Mouse (Mus musculus): Measurements from ENCODE around the gene Avpr1a. TPM values are rescaled to one million over a fixed set of nuclear protein-coding genes. Genes with fewer than 3 reads are reported as not detected.

The Avpr1a gene
- under 1 TPM; 0.39 to 0.69 TPM for total RNA-seq (2021)
- long read RNA-seq, experiment 1: 0 reads
- long read RNA-seq, experiment 2: 0 reads

DNA sequence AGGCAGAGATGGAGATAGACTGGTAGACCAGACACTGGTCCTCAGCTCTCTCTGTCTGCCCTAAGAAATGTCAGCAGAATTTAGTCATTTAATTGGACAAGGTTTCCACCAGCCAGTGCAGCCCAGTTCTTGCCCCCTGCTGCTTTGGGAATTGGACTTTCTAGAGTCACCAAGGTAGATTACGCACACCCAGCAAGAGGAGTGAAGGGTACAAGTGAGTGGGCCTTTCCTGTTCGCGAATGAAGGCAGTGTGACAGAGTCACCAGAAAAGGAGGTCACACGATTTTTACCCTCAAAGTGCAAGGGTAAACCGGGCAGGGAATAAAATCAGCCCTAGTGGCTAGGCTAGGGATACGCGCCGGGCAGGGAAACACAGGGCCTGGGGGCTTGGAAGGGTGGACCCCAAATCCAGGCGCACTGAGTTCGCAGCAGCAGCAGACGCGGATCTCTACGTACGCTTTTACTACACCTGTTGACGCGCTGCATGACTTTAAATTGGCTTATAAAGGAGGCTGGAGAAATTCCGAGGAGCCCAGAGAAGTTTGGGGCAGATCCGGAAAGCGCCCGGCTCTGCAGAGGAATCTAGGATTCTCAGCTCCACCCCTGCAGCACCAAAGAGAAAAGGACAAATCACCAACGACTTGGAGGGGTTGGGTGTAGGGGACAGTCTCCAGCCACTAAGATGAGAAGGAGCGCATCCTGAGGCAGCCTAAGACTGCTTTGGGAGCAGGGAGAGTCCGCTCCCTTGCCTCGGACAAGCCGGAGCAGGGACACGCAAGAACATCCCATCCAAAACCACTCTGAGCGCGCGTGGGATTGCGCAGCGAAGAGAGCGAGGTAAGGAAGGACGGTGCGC is at the start of gene Avpr1a:
Gene Avpr1a (plus strand): TSS at position 639 of the 856 bp plus-strand sequence.
- DNase-seq: peak in 1 of 2 experiments; percentile 13
- intact Hi-C loops (cut with DNase I): loop anchor here (5.0 to 10.0 kb wide), 3 partner anchors 79 to 346 kb away; no protein-coding TSS in a partner anchor

DNA sequence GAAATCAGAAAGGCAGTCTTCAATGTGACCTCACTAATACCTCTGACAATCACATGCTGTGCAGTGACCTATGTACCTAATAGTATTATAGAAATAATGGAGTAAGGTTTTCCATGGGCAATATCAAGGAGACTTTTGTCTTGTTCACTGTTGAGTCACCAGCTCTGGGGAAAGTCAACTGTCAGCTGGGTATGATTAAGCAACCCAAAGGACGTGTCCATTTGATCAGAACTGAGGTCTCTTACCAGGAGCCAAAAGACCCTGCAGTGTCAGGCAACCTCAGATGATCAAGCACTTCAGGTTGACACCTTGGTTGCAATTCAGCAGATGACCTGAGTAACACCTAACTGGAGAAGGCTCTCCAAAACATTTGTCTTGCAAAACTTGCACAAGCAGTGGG is 46.0 kb upstream of the Avpr1a start:
- DNase-seq: no peak
- intact Hi-C loops (cut with DNase I): no loop called here

DNA sequence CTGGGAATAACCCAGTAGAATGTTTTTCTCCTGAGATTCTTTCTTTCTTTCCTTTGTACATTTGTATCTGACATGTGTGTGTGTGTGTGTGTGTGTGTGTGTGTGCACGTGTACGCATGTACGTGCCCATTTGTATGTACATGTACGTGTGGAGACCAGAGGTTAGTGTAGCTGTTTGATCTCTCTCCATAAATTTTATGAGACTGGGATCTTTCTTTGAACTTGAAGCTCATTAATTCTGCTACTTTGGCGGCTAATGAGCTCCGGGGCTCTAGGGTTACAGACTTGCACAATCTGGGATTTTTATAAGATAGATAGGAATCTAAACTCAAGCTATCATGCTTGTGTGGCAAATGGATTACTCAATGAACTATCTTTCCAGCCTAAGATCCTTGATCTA is 42.0 kb upstream of the Avpr1a start:
- intact Hi-C loops (cut with DNase I): no loop called here
- DNase-seq: no peak

DNA sequence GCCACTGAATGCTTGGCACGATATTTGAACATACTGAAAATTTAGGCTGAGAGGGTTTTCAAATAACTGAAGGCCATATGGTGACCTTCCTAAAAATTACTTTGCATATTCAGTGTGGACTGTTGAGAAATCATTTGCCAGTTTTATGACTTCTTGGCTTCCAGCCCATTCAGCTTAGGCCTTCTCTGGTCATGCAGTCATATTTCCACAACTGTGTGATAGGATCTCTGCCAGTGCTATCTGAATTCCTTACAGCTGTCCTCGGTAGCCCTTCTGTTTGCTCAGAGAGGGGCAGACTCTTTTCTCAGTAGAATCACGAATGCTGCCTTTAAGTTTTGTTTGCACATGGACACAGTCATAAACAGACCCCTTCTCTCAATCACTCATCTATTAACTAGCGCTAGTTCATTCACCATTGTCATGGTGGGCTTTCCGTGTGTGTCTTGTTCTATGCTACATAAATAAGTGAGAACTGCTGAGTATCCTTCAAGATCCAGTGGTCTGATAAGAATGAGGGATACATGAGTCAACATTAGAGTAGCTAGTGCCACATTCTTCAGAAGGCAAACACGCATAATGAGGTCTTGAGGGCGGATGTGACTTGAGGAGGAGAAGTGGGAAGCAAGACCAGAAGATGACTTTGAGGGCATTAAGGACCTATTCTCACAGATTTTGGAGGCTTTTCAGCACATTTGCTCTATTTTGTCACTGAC is 39.4 kb upstream of the Avpr1a start:
- intact Hi-C loops (cut with DNase I): no loop called here
- DNase-seq: no peak

DNA sequence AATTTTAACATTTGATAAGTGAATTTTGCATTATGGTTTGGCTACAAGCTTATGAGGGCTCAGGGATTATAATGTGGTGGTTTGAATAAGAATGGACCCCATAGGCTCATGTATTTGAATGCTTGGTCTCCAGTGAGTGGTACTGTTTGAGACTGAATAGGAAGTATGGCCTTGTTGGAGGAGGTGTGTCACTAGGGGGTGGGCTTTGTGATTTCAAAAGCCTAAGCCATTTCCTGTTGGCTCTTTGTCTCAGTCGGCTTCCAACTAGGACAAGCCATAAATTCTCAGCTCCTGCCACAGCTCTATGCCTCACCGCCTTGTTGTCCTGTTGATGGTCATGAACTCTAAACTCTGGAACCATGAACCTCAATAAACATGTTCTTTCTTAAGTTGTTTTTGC is 37.5 kb upstream of the Avpr1a start:
- no peak for DNase-seq
- intact Hi-C loops (cut with DNase I): no loop called here

DNA sequence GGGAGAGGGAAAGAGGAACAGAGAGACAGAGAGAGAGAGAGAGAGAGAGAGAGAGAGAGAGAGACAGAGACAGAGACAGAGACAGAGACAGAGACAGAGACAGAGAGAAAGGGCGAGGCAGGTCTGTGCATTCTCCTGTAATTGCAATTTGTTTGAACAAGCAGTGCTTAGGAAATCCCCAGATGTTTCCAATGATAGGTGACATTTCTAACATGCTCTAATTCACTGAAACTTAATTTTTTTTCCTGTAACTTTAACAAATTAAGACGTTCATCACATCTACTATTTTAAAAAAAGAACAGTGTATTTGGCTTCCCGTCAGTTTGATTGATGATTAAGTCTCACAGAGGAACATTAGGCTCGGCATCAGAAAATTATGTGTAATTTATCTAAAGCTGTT is 15.6 kb upstream of the Avpr1a start:
- no peak for DNase-seq
- intact Hi-C loops (cut with DNase I): no loop called here

DNA sequence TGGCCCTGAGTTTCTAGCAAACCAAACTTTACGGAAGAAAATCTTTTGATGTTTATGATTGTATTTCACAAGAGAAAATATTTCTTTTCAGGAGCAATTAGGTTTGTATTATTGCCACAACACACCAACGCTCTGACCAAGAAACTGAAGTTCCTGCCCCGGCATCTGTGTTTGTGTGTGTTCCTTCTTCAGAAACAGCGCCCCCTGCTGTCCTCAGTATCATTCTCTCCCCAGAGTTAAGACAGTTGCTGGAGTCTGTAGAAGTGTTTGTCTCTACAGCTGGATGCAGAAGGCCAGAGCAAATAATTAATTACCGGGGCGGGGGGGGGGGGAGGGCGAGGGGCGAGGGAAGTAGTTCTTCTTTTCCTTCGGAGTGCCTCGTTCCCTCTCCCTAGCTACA is 1.0 kb upstream of the Avpr1a start:
- intact Hi-C loops (cut with DNase I): loop anchor here (5.0 to 10.0 kb wide), 3 partner anchors 80 to 345 kb away; no protein-coding TSS in a partner anchor
- DNase-seq: peak; percentile 28 to 53

DNA sequence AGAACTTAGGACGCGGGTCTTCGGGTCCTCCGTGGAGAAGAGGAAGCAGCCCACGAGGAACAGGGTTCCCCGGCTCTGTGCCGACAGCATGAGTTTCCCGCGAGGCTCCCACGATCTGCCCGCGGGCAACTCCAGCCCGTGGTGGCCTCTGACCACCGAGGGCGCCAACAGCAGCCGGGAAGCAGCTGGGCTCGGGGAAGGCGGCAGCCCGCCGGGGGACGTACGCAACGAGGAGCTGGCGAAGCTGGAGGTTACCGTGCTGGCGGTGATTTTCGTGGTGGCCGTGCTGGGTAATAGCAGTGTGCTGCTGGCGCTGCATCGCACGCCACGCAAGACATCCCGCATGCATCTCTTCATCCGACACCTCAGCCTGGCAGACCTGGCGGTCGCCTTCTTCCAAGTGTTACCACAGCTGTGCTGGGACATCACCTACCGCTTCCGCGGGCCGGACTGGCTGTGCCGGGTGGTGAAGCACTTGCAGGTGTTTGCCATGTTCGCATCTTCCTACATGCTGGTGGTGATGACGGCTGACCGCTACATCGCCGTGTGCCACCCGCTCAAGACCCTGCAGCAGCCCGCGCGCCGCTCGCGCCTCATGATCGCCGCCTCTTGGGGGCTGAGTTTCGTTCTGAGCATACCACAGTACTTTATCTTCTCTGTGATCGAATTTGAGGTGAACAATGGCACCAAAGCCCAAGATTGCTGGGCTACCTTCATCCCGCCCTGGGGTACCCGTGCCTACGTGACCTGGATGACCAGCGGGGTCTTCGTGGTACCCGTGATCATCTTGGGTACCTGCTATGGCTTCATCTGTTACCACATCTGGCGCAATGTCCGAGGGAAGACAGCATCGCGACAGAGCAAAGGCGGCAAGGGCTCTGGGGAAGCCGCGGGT is 665 bp downstream of the Avpr1a start:
- DNase-seq: peak in 1 of 2 experiments; percentile 22
- intact Hi-C loops (cut with DNase I): loop anchor here (5.0 to 10.0 kb wide), 3 partner anchors 78 to 347 kb away; no protein-coding TSS in a partner anchor

DNA sequence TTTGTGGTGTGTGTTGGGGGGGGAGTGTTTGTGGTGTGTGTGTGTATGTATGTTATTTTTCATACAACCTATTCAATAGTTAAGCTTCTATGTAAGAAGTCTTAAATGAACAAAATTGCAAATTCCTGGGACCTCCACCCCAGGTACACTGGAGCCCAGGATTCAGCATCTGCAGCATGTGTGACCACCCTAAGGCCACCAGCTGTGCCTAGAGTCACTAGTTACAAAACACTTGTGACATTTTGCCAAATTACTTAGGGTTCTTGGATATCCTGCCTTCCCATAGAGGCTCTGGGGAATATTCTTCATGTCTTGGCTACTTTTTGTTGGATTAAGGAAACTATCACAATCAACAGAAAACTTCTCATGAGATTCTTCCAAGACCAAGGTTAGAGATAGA is 1.6 kb downstream of the Avpr1a start:
- intact Hi-C loops (cut with DNase I): loop anchor here (5.0 to 10.0 kb wide), 3 partner anchors 77 to 348 kb away; no protein-coding TSS in a partner anchor
- no peak for DNase-seq

DNA sequence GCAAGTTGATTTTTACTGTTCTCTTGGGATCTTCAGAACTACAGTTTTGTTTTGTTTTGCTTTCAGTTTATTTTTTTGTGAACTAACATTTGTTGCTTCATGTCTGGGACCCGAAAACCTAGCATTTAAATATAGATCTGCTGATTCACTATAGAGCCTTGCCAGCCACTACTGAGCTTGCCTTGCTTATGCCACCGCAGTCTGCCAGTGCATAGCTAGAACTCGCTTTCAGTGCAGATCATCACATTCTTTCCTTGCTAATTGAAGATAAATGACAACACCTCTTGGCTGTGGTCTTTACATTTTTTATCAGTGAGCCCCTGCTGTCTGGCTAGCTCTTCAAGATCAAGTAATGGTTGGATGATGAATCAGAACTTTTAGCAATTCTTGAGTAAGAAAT is 5.2 kb downstream of the Avpr1a start:
- intact Hi-C loops (cut with DNase I): no loop called here
- DNase-seq: no peak

DNA sequence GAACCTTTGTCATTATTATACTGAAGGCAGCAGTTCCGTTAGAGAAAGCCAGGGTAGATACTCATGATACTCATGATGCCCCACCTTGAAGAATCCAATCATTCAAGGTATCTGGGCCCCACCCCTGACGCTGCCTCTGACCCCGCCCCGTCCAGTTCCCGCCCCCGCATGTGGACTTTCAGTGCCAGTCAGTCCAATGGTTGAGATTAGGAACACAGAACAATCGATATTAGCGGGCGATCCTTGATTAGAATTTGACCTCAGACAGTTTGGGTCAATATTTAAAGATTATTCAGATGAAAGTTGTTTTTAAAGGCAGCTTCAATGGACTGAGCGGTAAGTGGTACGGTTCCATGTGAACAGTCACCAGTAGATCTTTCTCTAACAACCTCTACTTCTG is 7.5 kb downstream of the Avpr1a start:
- no peak for DNase-seq
- intact Hi-C loops (cut with DNase I): no loop called here

DNA sequence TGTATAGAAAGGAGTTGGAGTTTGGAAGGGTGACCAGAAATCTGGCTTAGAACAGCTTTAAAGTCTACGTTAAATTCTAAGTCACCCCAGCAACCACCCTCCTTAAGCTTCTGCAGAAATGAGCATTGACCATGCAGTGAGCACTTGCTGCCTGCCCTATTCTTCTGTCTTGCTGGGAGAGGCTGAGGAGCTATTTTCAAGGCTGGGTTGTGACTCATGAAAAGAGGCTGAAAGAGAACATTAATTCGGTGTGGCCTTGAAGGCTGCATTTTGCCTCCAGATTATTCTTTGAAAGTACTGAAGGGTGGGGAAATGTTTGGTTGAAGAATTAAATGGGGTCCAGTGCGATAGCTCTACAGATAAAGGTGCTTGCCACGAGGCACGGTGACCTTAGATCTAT is 28.5 kb downstream of the Avpr1a start:
- no peak for DNase-seq
- intact Hi-C loops (cut with DNase I): no loop called here

DNA sequence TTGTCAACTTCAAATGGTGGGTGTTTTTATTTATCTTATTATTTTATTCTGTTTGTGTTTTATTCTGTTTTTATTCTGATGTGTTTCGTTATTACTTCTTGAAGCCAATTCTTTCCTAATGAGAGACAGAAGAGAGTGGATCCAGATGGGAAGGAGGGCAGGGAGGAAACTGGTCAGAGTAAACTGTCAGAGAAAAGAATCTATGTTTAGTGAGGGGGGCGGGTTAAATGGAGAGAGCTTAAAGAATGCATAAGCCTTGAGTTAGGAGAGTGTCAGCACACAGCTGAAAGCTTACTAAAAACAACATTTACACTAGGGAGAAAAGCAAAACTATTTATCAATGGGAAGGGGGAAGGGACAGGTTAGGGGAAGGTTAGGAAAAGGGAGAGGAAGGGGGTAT is 50.3 kb downstream of the Avpr1a start:
- no peak for DNase-seq
- intact Hi-C loops (cut with DNase I): no loop called here

DNA sequence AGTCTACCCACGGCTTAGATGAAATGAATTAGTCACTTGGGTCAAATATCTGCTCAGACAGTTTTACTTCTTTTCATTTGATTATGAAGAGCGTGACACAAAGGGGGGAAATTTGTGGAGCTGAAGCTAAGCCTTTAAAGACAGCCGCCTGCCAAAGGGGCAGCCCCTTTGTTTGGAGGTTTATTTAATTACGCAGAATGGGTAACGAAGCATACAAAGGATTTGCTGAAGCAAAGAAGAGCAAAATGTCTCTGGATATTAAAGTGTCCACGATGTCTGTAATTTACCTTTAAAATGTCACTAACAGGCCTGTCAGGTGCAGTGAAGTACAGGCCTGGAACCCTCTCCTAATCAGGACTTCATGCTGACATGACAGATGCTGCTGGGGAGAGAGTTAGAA is 51.0 kb downstream of the Avpr1a start:
- intact Hi-C loops (cut with DNase I): no loop called here

More for the DNA sequence above, 51.0 kb downstream of the Avpr1a start:
- DNase-seq: no peak

Other genes starting within 250 kb of the Avpr1a start
- 1 to 10 TPM; 1.1 to 2.6 TPM for gene Ppm1h, start 230.3 kb downstream of the Avpr1a start, total RNA-seq (2021)

All from gastrocnemius, postnatal 36 days (tissue).